Mouse (Mus musculus) heart, postnatal 25 days (tissue): ENCODE data around the gene Kdm3a. TPM values are rescaled to one million over a fixed set of nuclear protein-coding genes. Genes with fewer than 3 reads are reported as not detected.

ENCODE experiments used
- DNase-seq: peaks from one replicate; pipeline ENCODE4 v3.0.0; 2022; ENCODE audit warnings: low spot score
- intact Hi-C: fragments of 180-260 bp; cut with DNase I; formaldehyde crosslinking; loops from one replicate; pipeline ENCODE4 v1.15.1; 2025
- total RNA-seq, 2 experiments: library from RNA; stranded (reverse); gene quantifications; 2 replicates each; pipeline ENCODE4 v1.2.3; 2021

Gene Kdm3a
- 10 to 100 TPM; 16.4 to 20.9 TPM for total RNA-seq

DNA sequence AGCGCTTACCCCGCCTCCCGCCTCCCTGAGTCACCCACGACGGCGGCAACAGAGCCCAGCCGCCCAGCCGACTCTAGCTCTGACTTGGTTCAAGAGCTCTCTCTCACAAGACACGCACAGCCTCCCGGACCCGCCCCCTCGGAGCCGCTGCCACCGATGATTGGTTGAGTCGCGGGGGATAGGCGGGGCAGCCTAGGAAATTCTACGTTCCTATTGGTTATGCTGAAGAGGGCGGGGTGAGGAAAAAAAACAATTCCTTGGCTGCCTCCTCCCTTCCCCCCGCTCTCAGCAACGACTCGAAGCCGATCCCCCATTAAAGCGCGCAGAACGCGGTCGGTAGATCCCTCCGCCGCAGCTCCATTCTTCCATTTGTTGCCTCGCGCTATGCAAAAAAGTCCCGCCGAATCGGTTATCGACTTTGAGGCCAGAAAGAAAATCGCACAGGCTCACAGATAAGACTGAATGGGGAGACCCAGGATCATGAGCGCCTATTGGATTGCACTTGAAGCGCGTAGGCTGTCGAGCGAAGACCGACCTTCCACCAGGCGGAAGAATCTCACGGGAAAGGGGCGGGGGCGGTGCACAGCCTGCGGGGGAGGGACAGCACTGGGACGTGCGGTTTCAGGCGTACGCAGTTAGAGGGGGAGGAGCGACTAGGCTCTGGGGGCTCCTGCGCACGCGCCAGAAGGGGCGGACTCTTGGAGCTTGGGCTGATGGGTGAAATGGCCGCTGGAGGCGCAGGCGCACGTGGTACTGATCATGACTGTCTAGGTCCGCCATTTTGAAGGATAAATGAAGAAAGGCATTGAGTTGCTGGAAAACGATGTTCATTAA is at the start of gene Kdm3a:
TSS of gene Kdm3a (minus strand) at position 162 of the 834 bp plus-strand sequence.
- DNase-seq = peak; percentile 97
- intact Hi-C loops = loop anchor here (1.0 to 5.0 kb wide), 6 partner anchors 86 to 361 kb away; partner anchors contain the start of genes Immt, Krcc1 and Rnf103

DNA sequence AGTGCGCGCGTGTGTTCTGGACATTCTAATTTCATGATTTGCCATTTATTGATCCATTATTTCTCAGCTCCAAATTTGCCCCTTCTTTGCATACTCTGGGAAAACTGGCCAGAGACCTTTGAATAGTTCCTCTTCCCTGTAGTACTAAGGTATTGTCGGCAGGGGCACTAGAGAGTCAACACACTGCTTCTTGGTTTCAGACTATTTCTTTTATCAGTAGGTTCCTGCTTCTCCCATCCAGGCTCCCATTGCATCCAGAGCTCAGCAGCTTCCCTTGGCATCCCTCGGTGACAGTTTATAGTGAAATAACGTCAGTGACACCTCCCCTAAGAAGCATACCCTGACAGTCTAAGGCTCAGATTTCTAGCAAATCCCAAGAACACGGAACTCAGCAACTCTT is 46.1 kb upstream of the Kdm3a start:
- intact Hi-C loops = no loop called here
- DNase-seq = no peak

DNA sequence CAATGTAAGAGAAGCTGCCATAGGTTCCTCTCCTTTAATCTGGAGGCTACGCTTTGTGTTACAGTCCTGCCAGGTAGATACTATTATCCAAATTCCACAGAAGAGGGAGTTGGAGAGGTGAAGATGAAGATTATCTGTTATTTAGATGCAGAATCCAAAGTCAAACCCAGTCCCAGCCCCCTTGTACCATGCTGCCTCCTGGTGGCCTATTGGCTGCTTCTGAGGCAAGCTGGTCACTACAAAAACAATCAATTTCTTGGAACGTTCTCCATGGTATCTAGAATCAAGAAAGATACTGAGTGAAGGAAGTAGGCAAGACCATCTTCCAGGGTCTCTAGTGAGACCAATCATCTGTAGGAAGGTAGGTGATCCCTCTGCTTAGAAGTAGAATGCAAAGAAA is 40.4 kb upstream of the Kdm3a start:
- DNase-seq = no peak
- intact Hi-C loops = no loop called here

DNA sequence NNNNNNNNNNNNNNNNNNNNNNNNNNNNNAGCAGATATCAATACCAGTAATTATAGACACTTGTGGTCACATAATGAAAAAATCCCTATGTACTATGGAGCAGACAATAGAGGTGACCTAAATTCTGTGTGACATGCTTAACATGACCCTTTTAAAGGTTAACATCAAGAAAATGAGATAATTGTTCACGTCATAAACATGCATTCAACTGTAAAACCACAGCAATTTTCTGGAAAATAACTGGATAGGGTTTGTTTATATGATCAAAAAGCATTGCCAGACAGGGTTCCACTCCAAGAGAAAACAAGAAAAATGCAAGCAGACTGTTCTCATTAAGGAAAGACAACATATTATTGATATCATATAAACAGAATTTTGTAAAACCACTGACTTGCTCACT is 31.7 kb upstream of the Kdm3a start:
- intact Hi-C loops = no loop called here
- no peak for DNase-seq

DNA sequence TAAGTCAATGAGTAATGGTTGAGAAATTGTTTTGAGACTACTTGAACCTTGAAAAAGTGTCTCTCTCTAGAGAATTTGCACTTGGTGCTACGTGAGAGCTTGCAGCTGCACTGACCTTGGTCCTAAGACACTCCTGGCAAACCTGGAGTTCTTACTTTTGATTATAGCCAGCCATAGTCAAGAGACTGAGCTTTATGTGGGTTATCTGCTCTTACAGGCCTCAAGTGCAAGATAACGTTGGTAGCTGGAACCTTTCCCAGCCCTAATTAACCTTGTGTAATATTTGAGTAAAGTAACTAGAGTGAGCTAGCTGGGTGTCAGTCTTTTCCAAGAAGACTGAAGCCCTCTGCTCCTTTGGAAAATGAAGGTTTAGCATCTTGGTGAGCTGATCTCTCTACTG is 25.5 kb upstream of the Kdm3a start:
- DNase-seq = no peak
- intact Hi-C loops = no loop called here

DNA sequence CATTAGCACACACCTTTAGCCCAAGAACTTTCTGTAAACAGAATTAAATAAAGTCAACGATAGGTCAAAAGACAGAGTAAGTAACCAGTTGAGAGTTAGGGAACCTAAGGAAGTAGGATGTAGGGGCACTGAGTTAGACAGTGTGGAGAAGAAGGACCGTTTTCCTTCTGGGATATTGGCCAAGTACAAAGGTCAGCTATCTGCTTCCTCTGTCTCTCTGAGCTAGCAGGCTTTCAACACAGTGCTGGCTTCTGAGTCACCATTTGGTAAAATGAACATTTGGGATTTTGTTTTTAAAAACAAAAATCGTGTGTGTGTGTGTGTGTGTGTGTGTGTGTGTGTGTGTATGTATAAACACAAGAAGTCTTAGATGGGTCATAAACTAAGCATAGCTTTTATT is 23.0 kb upstream of the Kdm3a start:
- DNase-seq = no peak

DNA sequence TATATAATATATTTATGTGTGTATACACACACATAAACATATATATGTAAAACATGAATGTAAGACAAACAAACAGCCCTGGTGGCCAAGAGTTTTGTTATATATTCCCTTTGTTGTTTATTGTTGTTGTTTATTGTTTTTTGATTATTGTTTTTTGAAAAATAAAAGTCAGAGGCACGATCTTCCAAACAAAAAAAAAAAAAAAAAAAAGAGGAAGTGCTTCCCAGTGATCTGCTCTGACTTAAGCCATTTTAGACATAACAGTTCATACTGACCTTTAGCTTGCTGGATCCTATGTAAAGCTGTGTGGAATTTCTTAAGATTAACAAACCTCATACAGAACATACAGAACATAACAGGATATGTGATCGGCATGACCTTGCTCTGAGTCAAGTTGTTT is 19.1 kb upstream of the Kdm3a start:
- intact Hi-C loops = no loop called here
- DNase-seq = no peak

More for the DNA sequence above, 23.0 kb upstream of the Kdm3a start:
- intact Hi-C loops = no loop called here

DNA sequence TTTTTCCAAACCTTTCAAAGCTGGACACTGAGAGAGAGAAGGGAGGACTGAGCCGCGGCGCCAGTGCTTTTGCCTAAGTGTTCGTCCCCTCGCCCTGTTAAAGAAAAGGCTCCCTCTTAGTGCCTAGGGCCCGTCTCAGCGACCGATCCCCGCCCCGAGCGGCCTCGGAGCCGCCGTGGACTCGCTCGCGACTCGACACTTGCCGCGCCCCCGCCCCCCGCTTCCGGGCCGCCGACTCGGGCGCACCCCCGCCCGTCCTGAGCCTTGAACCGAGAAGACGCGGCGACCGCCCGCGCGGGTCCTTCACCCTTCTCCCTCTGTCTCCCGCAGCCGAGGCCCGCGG is 333 bp downstream of the Kdm3a start:
- no peak for DNase-seq
- intact Hi-C loops = loop anchor here (1.0 to 5.0 kb wide), 6 partner anchors 85 to 360 kb away; partner anchors contain the start of genes Immt, Krcc1 and Rnf103

DNA sequence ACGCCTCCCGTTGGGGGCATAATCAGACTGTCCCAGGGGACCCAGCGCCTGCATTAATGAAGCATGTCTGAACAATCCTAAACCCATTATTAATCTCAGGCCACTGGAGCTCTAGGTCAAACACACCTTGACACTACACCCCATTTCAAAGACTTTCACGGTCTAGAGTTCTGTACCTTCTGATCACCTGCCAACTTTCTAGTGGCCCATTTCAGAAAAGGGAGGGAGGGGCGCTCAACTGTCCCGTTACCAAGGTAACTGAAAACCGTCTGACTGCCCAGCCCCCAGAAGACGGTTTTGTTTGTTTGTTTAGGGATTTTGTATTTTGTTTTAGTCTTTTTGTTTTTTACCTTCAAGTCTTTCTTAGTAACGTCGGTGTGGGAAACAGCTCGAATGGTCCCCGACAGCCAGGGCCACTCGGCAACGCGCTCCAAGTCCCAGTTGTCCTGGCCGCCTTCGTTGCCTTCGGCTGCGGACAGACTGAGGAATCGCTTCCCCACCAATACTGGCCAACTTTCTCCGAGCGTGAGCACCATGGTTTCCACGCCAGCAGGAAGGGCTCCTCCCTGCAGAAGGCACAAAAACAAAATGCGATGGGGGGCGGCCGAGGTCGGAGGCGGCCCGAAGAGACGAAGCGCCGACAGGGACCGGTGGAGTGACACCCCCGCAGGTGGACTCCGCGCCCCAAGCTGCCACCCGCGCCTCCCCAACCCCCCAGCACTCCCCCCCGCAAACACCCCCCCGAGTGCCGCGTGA is 906 bp downstream of the Kdm3a start:
- intact Hi-C loops = loop anchor here (1.0 to 5.0 kb wide), 6 partner anchors 85 to 360 kb away; partner anchors contain the start of genes Immt, Krcc1 and Rnf103
- peak; percentile 33 for DNase-seq

DNA sequence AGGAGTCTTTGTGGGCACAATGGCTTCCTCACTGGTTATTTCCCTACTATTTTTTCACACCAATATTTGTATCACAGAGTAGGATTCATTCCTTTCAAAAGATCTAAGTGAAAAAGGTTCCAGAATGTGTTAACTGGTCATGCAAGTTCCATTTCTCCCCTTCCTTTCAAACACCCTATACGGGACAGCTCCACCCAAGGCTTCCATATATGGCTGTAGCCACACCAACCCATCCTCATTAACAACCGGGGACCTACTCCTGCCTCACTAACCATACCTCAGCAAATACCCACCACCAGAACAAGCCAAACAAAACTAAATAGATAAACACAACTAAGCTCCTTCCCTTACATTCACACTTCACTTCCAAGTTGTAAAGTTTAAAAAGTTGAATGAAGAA is 1.6 kb downstream of the Kdm3a start:
- intact Hi-C loops = loop anchor here (5.0 kb wide), 5 partner anchors 84 to 359 kb away; partner anchors contain the start of genes Immt, Krcc1 and Rnf103
- no peak for DNase-seq

DNA sequence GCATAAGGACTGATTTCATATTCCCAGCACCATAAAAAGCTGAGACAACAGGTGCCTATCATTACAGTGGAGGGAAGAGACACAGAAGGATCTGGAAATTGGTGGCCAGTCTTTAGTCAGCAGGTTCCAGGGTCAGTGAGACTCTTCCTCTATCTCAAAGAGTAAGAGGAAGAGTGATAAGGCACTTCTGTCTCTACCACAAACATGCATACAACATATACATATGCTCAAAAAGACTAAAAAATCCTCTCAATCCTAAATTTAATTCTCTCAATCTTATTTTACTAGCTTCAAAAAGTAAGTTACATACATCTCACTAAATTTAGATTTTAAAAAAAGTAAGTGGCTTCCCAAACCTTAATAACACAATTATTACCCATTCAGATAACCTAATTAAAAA is 5.5 kb downstream of the Kdm3a start:
- no peak for DNase-seq

DNA sequence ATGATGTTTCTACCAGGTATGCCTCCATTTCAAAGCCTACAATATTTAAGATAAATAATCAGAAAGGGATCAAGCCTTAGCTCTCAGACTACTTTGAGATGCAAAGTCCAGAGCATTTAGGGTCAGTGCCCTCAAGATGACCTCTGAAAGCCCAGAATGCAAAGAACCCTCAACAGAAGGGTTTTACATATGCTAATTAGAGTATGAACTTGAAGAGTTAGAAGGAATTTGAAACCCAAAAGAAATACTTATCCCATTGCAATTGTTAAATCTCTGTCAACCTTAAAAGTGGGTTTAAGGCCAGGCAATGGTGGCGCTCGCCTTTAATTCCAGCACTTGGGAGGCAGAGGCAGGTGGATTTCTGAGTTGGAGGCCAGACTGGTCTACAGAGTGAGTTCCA is 6.8 kb downstream of the Kdm3a start:
- intact Hi-C loops = no loop called here
- no peak for DNase-seq

More for the DNA sequence above, 5.5 kb downstream of the Kdm3a start:
- intact Hi-C loops = no loop called here

DNA sequence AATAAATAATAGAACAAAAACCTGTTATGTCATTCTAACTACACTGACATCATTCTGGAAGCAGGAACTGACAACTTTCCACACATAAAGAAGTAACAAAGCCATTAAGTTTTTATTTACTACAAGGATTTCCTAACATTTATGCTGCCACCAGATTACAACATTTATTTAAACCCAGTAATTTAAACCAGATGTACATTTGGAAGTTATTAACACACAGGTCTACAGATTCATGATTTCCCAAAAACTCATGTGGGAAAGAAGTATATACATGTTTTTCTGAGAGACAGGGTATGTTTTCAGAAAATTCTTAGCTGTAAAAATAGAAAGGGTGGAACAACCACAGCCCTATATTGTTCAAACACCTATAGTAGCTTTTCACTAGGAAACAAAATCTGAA is 8.1 kb downstream of the Kdm3a start:
- intact Hi-C loops = no loop called here

DNA sequence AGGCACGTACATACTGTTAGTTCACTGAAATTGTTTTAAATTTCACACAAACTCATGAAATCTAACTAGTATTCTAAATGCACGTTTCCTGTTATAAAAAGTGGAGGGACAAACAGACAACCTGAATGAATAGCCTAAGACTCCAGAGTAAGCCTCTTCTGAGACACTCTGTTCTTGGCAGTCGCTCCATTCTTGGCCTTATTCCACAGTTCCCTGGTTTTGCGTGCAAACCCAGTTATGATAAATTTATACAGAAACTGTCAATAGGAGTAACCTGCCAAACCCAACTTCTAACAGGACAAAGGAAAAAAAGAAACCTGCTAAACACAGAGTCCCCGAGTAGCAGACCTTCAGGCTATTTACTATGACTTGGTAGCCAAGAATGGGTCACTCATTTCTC is 10.8 kb downstream of the Kdm3a start:
- no peak for DNase-seq
- intact Hi-C loops = no loop called here

More for the DNA sequence above, 8.1 kb downstream of the Kdm3a start:
- DNase-seq = no peak

DNA sequence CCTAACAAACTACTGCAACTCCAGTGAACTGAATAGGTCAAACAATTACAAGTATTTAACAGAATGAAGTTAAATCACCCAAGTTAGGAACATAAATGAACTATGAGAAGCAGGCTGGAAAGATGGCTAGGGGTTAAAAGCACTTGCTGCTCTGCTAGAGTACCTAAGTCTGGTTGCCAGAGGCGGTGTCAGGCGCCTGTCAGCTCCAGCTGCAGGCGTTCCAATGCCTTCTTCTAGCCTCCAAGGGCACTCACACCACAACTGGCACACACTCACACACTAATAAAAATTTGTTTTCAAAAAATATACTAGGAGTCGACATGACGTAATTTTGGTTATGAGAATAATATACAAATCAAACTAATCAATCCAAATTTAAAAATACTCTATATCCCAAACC is 11.2 kb downstream of the Kdm3a start:
- DNase-seq = no peak
- intact Hi-C loops = no loop called here

DNA sequence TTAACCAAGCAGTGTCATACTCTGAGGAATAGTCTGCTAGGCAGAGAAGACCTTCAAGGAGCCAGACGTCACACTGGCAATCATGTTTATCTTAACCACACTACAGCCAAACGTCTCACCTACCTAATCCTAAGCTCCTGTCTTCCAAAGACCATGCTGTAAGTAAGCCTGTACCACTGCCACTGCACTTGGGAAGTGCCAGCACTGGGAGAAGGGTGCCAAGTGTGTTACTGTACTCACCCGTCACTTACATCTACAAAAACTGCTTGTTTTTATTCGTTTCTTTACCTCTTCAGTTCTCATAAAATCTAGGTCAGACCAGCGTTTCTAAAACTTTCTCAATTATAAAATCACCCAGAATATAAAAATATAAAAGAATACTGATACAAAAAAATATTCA is 15.8 kb downstream of the Kdm3a start:
- intact Hi-C loops = no loop called here

DNA sequence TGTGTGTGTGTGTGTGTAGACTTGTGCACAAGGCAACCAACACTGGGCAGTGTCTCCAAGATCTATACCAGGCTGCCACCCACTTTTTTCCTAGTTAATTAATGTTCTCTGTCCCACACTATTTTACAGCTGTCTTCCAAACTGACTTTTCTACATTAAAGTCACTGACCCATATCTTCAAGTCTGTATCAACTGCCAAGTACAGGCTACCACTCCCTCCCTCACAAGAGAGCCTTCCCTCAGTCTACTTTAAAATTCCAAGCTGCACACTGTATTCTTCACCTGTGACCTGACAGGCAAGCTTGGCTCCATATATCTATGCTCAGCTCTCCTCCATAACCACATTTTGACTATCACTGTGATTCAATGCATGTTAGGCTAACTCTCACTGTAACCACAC is 19.6 kb downstream of the Kdm3a start:
- intact Hi-C loops = no loop called here
- no peak for DNase-seq

More for the DNA sequence above, 15.8 kb downstream of the Kdm3a start:
- DNase-seq = no peak

DNA sequence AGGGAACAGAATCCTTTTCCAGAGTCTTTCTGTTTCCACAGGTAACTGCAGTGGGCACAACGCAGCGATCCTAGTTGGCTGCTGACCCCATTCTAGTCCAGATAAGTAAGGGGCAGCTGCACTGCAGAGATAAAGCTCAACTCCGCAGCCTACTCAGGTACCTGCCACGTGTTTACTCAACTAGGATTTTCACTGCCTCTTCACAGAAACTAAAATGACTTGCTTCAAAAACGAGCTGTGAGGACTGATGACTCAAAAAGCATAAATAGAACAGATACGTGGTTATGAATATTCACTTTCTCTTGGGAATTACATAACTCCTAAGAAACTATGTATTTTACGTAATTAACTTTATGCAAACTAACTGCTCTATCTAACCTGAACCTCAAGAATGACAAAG is 22.8 kb downstream of the Kdm3a start:
- DNase-seq = no peak
- intact Hi-C loops = no loop called here

DNA sequence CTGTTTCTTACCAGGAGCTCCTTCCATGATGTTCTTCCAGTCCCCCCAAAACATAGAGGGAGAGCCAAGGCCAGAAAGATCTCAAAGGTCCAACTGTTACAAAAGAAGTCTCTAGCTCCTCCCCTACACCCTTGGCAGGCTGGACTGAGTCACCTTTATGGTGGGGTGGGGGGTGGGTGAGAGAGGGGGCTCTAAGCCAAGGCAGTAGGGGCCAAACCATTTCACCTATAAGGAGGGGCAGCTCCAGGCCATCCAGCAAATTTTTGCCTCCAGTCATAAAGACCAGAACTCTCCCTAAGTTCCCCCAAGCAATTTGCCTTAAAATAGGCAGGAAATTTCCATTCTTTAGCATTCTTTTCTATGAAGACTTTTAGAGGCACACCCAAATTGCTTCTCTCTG is 23.8 kb downstream of the Kdm3a start:
- intact Hi-C loops = no loop called here
- DNase-seq = no peak

DNA sequence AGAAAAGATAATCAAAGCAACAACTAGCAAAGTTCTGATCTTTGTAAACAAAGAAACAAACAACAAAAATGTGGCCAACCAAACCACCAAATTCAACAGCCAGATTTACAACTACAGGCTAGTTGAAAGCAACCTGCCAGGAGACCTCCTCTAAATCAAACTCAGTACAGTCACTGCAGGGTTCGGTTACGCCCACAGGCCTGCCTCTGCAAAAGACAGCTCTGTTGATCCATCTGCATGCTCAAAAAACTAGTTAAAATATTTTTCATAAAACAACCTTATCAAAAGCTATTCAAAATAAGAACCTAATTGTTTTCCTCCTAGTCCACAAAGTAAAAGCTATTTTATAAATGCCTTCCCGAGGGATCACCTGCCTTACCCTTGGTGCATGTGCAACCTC is 25.0 kb downstream of the Kdm3a start:
- intact Hi-C loops = no loop called here
- DNase-seq = no peak

DNA sequence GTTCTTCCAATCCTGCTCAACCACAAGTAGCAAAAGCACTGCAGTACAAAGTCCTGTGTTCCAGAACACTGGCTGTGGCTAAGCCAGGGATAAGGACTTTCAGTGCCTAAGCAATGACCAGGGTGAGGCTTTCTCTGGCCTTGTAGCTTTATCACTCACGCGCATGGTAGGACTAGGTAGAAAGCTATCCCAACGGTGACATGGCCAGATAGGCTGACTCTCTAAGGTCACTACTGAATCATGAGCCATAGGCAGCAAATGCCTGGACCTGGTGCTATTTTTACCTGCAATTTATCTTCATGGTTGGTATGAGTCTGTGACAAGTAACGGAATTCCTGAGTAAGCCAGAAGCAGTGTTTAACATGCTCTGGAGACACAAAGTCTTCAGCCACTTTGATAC is 42.6 kb downstream of the Kdm3a start:
- intact Hi-C loops = no loop called here

More for the DNA sequence above, 42.6 kb downstream of the Kdm3a start:
- DNase-seq = no peak
